Comparison of ENCODE assay signal across 8 mouse cellular contexts in the genomic region with DNA sequence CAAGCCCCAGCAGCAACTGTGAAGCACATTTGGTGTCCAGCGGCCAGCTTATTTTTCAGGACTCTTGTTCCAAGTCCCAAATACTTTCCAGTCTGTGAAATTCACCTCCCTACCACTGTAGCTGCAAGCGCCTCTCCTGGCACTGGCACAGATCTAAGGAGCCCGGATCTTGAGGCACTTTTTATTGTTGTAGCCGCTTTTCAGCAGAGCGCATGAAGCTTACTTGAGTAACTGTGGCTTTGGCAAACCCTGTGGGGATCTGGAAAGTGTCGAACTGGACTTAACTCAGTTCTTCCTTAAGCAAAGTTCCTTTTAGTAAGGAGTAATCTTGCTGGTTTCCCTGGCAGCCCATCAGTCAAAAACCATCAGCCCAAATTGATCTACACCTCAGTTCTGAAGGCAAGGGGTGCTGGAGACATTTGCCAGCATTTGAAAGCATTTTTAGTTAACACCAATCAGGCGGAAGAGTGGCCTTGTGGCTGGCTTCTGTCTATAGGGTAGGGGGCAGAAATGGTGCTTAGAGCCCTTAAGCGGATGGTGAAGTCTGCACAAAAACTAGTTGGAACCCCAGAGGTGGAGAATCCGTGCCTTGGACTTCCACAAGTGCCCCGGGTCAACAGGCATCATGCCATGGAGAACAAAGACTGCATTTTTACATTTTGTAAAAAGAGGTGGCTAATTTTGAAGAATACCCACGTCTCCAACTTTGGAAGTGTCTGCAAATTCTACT. TPM values are rescaled to one million over a fixed set of nuclear protein-coding genes. Genes with fewer than 3 reads are reported as not detected.
A peak's percentile ranks its signal among the peaks of the same experiment; 100 is the strongest.
DNase-seq lines count a peak whose midpoint lies in the region; ATAC-seq lines count a peak whose summit lies in the region.

No protein-coding gene starts in this region.

- H3K27ac ChIP-seq in kidney, embryonic 14.5 days (ENCODE audit: low read depth, low read length): no peak overlapping the region; the same call in 1 of the 2 replicates
- H3K27ac ChIP-seq in midbrain, embryonic 14.5 days (replicated peaks; ENCODE audit: low read depth, low read length): 0 out of 2 replicates have a peak overlapping the region, but pooled peaks have one; percentile 1

- H3K4me3 ChIP-seq in kidney, embryonic 14.5 days (ENCODE audit: low read length): peak overlapping the region; percentile 54
- peak overlapping the region; percentile 62 for H3K4me3 ChIP-seq in midbrain, embryonic 14.5 days (replicated peaks; ENCODE audit: low read depth, low read length)

- H3K27me3 ChIP-seq in kidney, embryonic 14.5 days (ENCODE audit: control insufficient read depth, insufficient read depth, low read length): no peaks in the 10 kb centered on the region
- H3K27me3 ChIP-seq in midbrain, embryonic 14.5 days (ENCODE audit: control insufficient read depth, insufficient read depth, low read length): 0 out of 2 replicates have a peak, but pooled peaks cover 7% of the 10 kb centered on the region

- peak overlapping the region; percentile 60 for H3K4me2 ChIP-seq in kidney, embryonic 14.5 days (replicated peaks; ENCODE audit: low read depth, low read length)
- peak overlapping the region; percentile 86 for H3K4me2 ChIP-seq in midbrain, embryonic 14.5 days (ENCODE audit: low read length)

- H3K4me1 ChIP-seq in kidney, embryonic 14.5 days (ENCODE audit: control insufficient read depth, insufficient read depth, low read length): peaks cover 8% of the 10 kb centered on the region; the same call in 1 of the 2 replicates
- peaks cover 16% of the 10 kb centered on the region for H3K4me1 ChIP-seq in midbrain, embryonic 14.5 days (ENCODE audit: control insufficient read depth, insufficient read depth, low read length)

- no peaks in the 10 kb centered on the region for H3K9me3 ChIP-seq in kidney, embryonic 14.5 days (ENCODE audit: control insufficient read depth, low read length)
- H3K9me3 ChIP-seq in midbrain, embryonic 14.5 days (ENCODE audit: control insufficient read depth, low read length): no peaks in the 10 kb centered on the region

- H3K9ac ChIP-seq in kidney, embryonic 14.5 days (ENCODE audit: low read depth, low read length): peak overlapping the region; percentile 77; the same call in 1 of the 2 replicates
- H3K9ac ChIP-seq in midbrain, embryonic 14.5 days (replicated peaks; ENCODE audit: low read length): peak overlapping the region; percentile 62

- no peak for ATAC-seq in kidney, embryonic 14.5 days (ENCODE audit: low FRiP score, low TSS enrichment)
- ATAC-seq in midbrain, embryonic 14.5 days (ENCODE audit: low FRiP score, low TSS enrichment): no peak
- ATAC-seq in inflammation-experienced regulatory T-cells, adult 6 months: no peak

- H3K36me3 ChIP-seq in kidney, embryonic 14.5 days (ENCODE audit: control insufficient read depth, insufficient read depth, low read length): no peaks in the 10 kb centered on the region
- H3K36me3 ChIP-seq in midbrain, embryonic 14.5 days (ENCODE audit: control insufficient read depth, insufficient read depth, low read length): no peaks in the 10 kb centered on the region

- intact Hi-C loops in left cerebral cortex, postnatal 4 days (cut with DNase I): loop anchor here (1.0 to 10.0 kb wide), 2 partner anchors 52 to 80 kb away; no protein-coding TSS in a partner anchor

- WGBS in kidney, embryonic 14.5 days: 6% methylated on average over 11 of the region's 11 CpGs
- WGBS in midbrain, embryonic 14.5 days: 6% methylated on average over 11 of the region's 11 CpGs

- DNase-seq in kidney, postnatal 36 days: no peak
- peak; percentile 76 for DNase-seq in fibroblast of lung, adult 2 months (ENCODE audit: low read depth)
- DNase-seq in heart, postnatal 4 days: peak; percentile 33
- peak; percentile 41 for DNase-seq in left cerebral cortex, postnatal 4 days
- peak; percentile 73 for DNase-seq in midbrain, embryonic 14.5 days
- peak; percentile 34 for DNase-seq in testis, postnatal 14 days (ENCODE audit: low spot score)

RNA-seq across cellular contexts. Expression of a gene that starts 1.1 kb away (rescaled TPM):
- polyA plus RNA-seq in kidney, embryonic 14.5 days (2014; fragmentation: Nextera tagmentation; extraction: Ambion mirVana): 7.4 and 7.7 TPM in 2 replicates
- total RNA-seq in heart, postnatal 4 days (2021): 10 to 100 TPM; 32.9 to 34.0 TPM
- 10 to 100 TPM; 20.9 to 28.4 TPM for total RNA-seq in left cerebral cortex, postnatal 4 days (2021)
- polyA plus RNA-seq in midbrain, embryonic 14.5 days (2014; fragmentation: Nextera tagmentation; extraction: Ambion mirVana): 2.7 and 3.6 TPM in 2 replicates
- under 1 TPM in 1 of 3 experiments, not detected in 2; 0.34 TPM for polyA plus RNA-seq in inflammation-experienced regulatory T-cells, adult 6 months (2017; shearing (Covaris generic))

RNA-seq across cellular contexts. Expression of a gene that starts 16.2 kb away (rescaled TPM):
- polyA plus RNA-seq in kidney, embryonic 14.5 days (2014; fragmentation: Nextera tagmentation; extraction: Ambion mirVana): not detected in 2 replicates
- under 1 TPM in 1 of 2 experiments, not detected in 1; 0.21 TPM for total RNA-seq in heart, postnatal 4 days (2021)
- not detected for total RNA-seq in left cerebral cortex, postnatal 4 days (2021)
- polyA plus RNA-seq in midbrain, embryonic 14.5 days (2014; fragmentation: Nextera tagmentation; extraction: Ambion mirVana): not detected in 2 replicates
- polyA plus RNA-seq in inflammation-experienced regulatory T-cells, adult 6 months (2017; shearing (Covaris generic)): not detected

RNA-seq across cellular contexts. Expression of a gene that starts 38.6 kb away (rescaled TPM):
- not detected in 2 replicates for polyA plus RNA-seq in kidney, embryonic 14.5 days (2014; fragmentation: Nextera tagmentation; extraction: Ambion mirVana)
- not detected for total RNA-seq in heart, postnatal 4 days (2021)
- not detected for total RNA-seq in left cerebral cortex, postnatal 4 days (2021)
- not detected in 2 replicates for polyA plus RNA-seq in midbrain, embryonic 14.5 days (2014; fragmentation: Nextera tagmentation; extraction: Ambion mirVana)
- polyA plus RNA-seq in inflammation-experienced regulatory T-cells, adult 6 months (2017; shearing (Covaris generic)): not detected

RNA-seq across cellular contexts. Expression of a gene that starts 54.2 kb away (rescaled TPM):
- polyA plus RNA-seq in kidney, embryonic 14.5 days (2014; fragmentation: Nextera tagmentation; extraction: Ambion mirVana): not detected in 2 replicates
- total RNA-seq in heart, postnatal 4 days (2021): 1 to 10 TPM; 1.5 to 1.7 TPM
- 1 to 10 TPM in 1 of 2 experiments, under 1 TPM in 1; 0.87 to 2.0 TPM for total RNA-seq in left cerebral cortex, postnatal 4 days (2021)
- polyA plus RNA-seq in midbrain, embryonic 14.5 days (2014; fragmentation: Nextera tagmentation; extraction: Ambion mirVana): 0.27 TPM in 1 of 2 replicates, not detected in the other
- polyA plus RNA-seq in inflammation-experienced regulatory T-cells, adult 6 months (2017; shearing (Covaris generic)): not detected

Comparison
In these comparisons a context has a peak if more than half of its experiments do, and no peak if none do; other contexts are left out.
1. DNase-seq: peak in fibroblast of lung, adult 2 months (single experiment), heart, postnatal 4 days (single experiment), left cerebral cortex, postnatal 4 days (single experiment), midbrain, embryonic 14.5 days (single experiment) and testis, postnatal 14 days (single experiment); none in kidney, postnatal 36 days (0 of 2).